Mouse (Mus musculus): ENCODE measurements at regions not wholly inside any gene's neighbourhood (a gene's known extent, or its start where the extent isn't known, plus 50 kb on each side); places are given as distances from the start of the nearest gene placed in this dataset.

- H3K4me3 ChIP-seq (replicated peaks; ENCODE audit: low read length): no peak overlapping the region
- no peaks in the 10 kb centered on the region for H3K27me3 ChIP-seq (ENCODE audit: insufficient read depth, low read length)
- TF ChIP-seq POU5F1 (IDR thresholded peaks at IDR 0.05; ENCODE audit: borderline replicate concordance, low read length): no peak
- H3K36me3 ChIP-seq (ENCODE audit: insufficient read depth, low read length): no peaks in the 10 kb centered on the region
- H3K9me3 ChIP-seq (ENCODE audit: low read length): peaks cover 5% of the 10 kb centered on the region; the same call in 1 of the 2 replicates
- peaks cover 10% of the 10 kb centered on the region for H3K4me1 ChIP-seq (replicated peaks; ENCODE audit: low read depth, low read length)
Observed at GRCm38 (mm10) chr12:13042934-13043333, 101.2 kb upstream of the Mycn start.

GRCm38 (mm10) chr12:13035108-13035741 is 93.5 kb upstream of the Mycn start:
- H3K4me1 ChIP-seq (replicated peaks; ENCODE audit: low read depth, low read length): no peaks in the 10 kb centered on the region
- H3K36me3 ChIP-seq (ENCODE audit: insufficient read depth, low read length): no peaks in the 10 kb centered on the region
- peaks cover 11% of the 10 kb centered on the region; the same call in 1 of the 2 replicates for H3K9me3 ChIP-seq (ENCODE audit: low read length)
- TF ChIP-seq POU5F1 (IDR thresholded peaks at IDR 0.05; ENCODE audit: borderline replicate concordance, low read length) (no peak), NANOG (IDR thresholded peaks at IDR 0.05; ENCODE audit: borderline replicate concordance, low read length) (no peak), CTCF (conservative IDR thresholded peaks at IDR 0.05; ENCODE audit: low read length) (no peak)
- H3K4me3 ChIP-seq (replicated peaks; ENCODE audit: low read length): no peak overlapping the region
- 0 out of 2 replicates have a peak, but pooled peaks cover 3% of the 10 kb centered on the region for H3K27me3 ChIP-seq (ENCODE audit: insufficient read depth, low read length)

GRCm38 (mm10) chr12:13030333-13030732 is 88.6 kb upstream of the Mycn start:
- Histone ChIP-seq H3K36me3 (ENCODE audit: insufficient read depth, low read length) (no peaks in the 10 kb centered on the region), H3K9me3 (ENCODE audit: low read length) (no peaks in the 10 kb centered on the region), H3K27me3 (ENCODE audit: insufficient read depth, low read length) (no peaks in the 10 kb centered on the region), H3K4me3 (replicated peaks; ENCODE audit: low read length) (no peak overlapping the region), H3K4me1 (replicated peaks; ENCODE audit: low read depth, low read length) (no peaks in the 10 kb centered on the region)
- TF ChIP-seq POU5F1 (IDR thresholded peaks at IDR 0.05; ENCODE audit: borderline replicate concordance, low read length) (no peak), NANOG (IDR thresholded peaks at IDR 0.05; ENCODE audit: borderline replicate concordance, low read length) (no peak), CTCF (conservative IDR thresholded peaks at IDR 0.05; ENCODE audit: low read length) (no peak)

GRCm38 (mm10) chr12:13028086-13028485 is 86.4 kb upstream of the Mycn start:
- Histone ChIP-seq H3K4me1 (replicated peaks; ENCODE audit: low read depth, low read length) (no peaks in the 10 kb centered on the region), H3K36me3 (ENCODE audit: insufficient read depth, low read length) (no peaks in the 10 kb centered on the region), H3K27me3 (ENCODE audit: insufficient read depth, low read length) (no peaks in the 10 kb centered on the region), H3K9me3 (ENCODE audit: low read length) (no peaks in the 10 kb centered on the region), H3K4me3 (replicated peaks; ENCODE audit: low read length) (no peak overlapping the region)
- no peak for TF ChIP-seq POU5F1 (IDR thresholded peaks at IDR 0.05; ENCODE audit: borderline replicate concordance, low read length)
- no peak for TF ChIP-seq CTCF (conservative IDR thresholded peaks at IDR 0.05; ENCODE audit: low read length)

- Histone ChIP-seq H3K9me3 (ENCODE audit: low read length) (no peaks in the 10 kb centered on the region), H3K36me3 (ENCODE audit: insufficient read depth, low read length) (no peaks in the 10 kb centered on the region), H3K27me3 (ENCODE audit: insufficient read depth, low read length) (no peaks in the 10 kb centered on the region), H3K4me3 (replicated peaks; ENCODE audit: low read length) (no peak overlapping the region), H3K4me1 (replicated peaks; ENCODE audit: low read depth, low read length) (no peaks in the 10 kb centered on the region)
- TF ChIP-seq NANOG (IDR thresholded peaks at IDR 0.05; ENCODE audit: borderline replicate concordance, low read length): no peak
- no peak for TF ChIP-seq POU5F1 (IDR thresholded peaks at IDR 0.05; ENCODE audit: borderline replicate concordance, low read length)
- no peak for TF ChIP-seq CTCF (conservative IDR thresholded peaks at IDR 0.05; ENCODE audit: low read length)
Observed at GRCm38 (mm10) chr12:13026041-13026580, 84.4 kb upstream of the Mycn start.

GRCm38 (mm10) chr12:13024215-13024841 is 82.6 kb upstream of the Mycn start:
- H3K27me3 ChIP-seq (ENCODE audit: insufficient read depth, low read length): no peaks in the 10 kb centered on the region
- H3K4me1 ChIP-seq (replicated peaks; ENCODE audit: low read depth, low read length): no peaks in the 10 kb centered on the region
- TF ChIP-seq CTCF (conservative IDR thresholded peaks at IDR 0.05; ENCODE audit: low read length): no peak
- no peaks in the 10 kb centered on the region for H3K9me3 ChIP-seq (ENCODE audit: low read length)
- H3K4me3 ChIP-seq (replicated peaks; ENCODE audit: low read length): no peak overlapping the region
- H3K36me3 ChIP-seq (ENCODE audit: insufficient read depth, low read length): no peaks in the 10 kb centered on the region

- Histone ChIP-seq H3K9me3 (ENCODE audit: low read length) (peaks cover 36% of the 10 kb centered on the region), H3K4me3 (replicated peaks; ENCODE audit: low read length) (no peak overlapping the region), H3K4me1 (replicated peaks; ENCODE audit: low read depth, low read length) (peaks cover 17% of the 10 kb centered on the region), H3K27me3 (ENCODE audit: insufficient read depth, low read length) (no peaks in the 10 kb centered on the region), H3K36me3 (ENCODE audit: insufficient read depth, low read length) (no peaks in the 10 kb centered on the region)
- TF ChIP-seq POU5F1 (IDR thresholded peaks at IDR 0.05; ENCODE audit: borderline replicate concordance, low read length) (no peak), CTCF (conservative IDR thresholded peaks at IDR 0.05; ENCODE audit: low read length) (no peak), NANOG (IDR thresholded peaks at IDR 0.05; ENCODE audit: borderline replicate concordance, low read length) (no peak)
Observed at GRCm38 (mm10) chr12:13011023-13011761, 69.5 kb upstream of the Mycn start.

- Histone ChIP-seq H3K4me1 (replicated peaks; ENCODE audit: low read depth, low read length) (peaks cover 24% of the 10 kb centered on the region), H3K9me3 (ENCODE audit: low read length) (peaks cover 36% of the 10 kb centered on the region), H3K36me3 (ENCODE audit: insufficient read depth, low read length) (no peaks in the 10 kb centered on the region), H3K4me3 (replicated peaks; ENCODE audit: low read length) (no peak overlapping the region), H3K27me3 (ENCODE audit: insufficient read depth, low read length) (no peaks in the 10 kb centered on the region)
- TF ChIP-seq CTCF (conservative IDR thresholded peaks at IDR 0.05; ENCODE audit: low read length) (no peak), POU5F1 (IDR thresholded peaks at IDR 0.05; ENCODE audit: borderline replicate concordance, low read length) (no peak), NANOG (IDR thresholded peaks at IDR 0.05; ENCODE audit: borderline replicate concordance, low read length) (no peak)
Observed at GRCm38 (mm10) chr12:13010405-13010804, 68.7 kb upstream of the Mycn start.
